Mouse (Mus musculus): Measurements from ENCODE around the gene Faap100. TPM values are rescaled to one million over a fixed set of nuclear protein-coding genes. Genes with fewer than 3 reads are reported as not detected.
"Not testable (repeated sequence)": the region's sequence is repeated elsewhere in the genome, so short reads cannot be mapped to it uniquely, and the experiment has no call there.

Gene Faap100
- total RNA-seq, 2 experiments from 2014 or later = 12.8 to 16.4 TPM

DNA sequence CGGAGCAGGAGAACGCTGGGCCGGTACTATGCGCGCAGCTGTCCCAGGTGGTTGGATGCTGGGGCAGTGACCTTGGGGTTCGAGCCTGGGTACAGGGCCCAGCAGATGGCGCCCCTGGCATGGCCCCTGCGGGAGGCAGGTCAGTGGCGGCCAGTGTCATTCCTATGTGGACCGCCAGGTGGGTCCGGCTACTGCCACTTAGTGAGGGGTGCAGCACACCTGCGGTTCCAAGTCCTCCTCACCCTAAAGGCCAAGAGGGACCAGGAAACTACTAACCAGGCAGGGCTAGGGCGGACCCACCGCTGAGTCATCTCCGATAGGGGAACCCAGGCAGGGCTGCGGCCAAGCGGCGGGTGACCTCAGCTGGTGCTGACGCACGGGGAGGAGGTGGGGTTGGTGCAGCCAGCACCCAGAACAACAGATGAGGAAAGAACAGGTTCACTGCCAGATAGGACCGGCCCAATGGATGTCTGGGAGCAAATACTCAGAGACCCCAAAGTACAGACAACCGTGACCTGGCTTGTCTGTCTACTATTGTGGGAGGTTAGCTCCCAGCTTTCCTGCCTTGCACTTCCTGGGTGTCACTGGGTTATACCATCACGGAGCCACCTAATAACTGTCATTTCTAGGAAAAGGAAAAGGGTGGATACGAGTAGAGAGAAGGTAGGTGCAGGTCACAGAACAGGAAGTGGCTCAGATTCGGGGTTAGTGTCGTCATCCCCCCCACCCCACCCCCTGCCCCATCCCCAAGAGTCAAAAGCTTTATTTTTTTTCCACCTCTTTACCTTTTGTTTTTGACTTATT, 24.9 kb downstream of the Faap100 start:
- DNase-seq (ENCODE audit: low spot score in 2 of 2) = peak; percentile 26 to 51
- intact Hi-C loops (cut with DNase I) = no loop called here

DNA sequence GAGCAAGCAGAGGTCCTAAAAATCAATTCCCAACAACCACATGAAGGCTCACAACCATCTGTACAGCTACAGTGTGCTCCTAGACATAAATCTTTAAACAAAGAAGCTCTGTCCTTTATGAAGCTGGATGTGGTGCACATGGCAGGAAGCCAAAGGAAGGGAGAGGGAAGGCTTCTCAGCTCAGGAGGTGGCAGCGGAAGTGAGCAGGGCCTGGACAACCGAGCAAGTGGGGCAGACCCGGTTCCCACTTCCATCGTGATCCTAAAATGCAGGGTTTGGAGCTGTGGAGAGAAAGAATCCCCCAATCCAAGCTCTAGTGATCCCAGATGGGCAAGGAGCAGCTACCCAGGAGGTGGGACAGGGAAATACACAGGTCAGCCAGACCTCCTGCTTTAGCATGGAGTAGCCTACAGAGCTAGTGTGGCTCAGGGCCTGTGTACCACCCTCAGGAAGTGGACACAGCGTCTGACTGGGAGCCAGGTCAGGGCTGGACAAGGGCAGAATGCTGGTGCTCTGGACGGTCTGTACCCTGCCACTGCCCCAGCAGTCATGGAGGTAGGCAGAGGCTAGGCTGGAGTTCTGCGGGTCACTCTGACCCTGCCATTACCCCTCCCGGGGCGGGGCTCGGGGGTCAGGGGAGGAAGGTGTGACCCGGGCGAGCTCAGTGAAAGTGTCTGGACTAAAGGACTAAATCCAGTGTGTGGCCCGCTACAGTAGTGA, 25.8 kb downstream of the Faap100 start:
- peak in 1 of 2 experiments; percentile 5 for DNase-seq (ENCODE audit: low spot score in 2 of 2)
- intact Hi-C loops (cut with DNase I) = no loop called here

DNA sequence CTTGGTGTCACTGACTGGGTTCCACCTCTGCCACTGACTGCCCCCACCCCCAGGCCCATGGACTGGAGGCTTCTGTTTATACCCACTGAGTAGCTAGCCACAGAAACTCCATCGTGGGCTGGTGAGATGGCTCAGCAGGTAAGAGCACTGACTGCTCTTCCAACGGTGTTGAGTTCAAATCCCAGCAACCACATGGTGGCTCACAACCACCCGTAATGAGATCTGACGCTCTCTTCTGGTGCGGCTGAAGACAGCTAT, 26.5 kb downstream of the Faap100 start:
- intact Hi-C loops (cut with DNase I) = not testable (repeated sequence)
- DNase-seq (ENCODE audit: low spot score in 2 of 2) = peak in 1 of 2 experiments; percentile 1

DNA sequence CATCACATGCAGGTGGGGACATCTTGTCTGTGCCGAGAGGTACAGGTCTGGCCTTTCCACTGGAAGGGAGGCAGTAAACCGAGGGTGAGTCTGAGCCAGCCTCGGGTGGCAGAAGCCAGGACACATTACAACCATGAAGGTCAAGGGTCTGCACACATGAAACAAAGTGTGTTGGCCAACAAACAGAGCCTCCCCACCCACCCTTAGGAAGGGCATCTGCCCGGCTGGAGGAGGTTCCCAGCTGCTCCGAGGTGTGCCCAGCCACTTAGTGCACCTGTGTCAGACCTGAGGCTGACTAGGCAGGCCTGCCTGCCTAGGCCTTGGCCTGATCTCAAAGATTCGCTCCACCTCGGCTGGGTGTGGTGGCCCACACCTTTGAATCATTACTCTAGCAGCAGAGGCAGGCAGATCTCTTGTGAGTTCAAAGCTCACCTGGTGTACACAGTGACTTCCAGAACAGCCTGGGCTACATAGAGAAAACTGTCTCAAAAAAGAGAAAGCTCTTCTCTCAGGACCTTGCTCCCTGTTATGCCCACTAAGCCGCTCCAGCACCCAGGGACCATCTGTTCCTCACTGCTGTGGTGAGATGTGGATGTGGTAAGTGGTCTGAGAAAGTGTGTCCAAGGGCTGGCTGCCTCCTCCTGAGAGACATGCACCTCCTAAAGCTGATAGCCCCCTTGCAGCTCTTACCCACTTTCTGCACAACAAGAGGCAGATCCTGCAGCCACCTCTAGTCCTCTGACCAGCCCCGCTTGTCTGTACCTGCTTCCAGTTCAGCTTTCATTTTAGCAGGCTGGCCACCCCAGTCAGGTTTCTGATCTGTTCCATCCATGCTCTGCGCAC, 27.1 kb downstream of the Faap100 start:
- intact Hi-C loops (cut with DNase I) = no loop called here
- peak in 1 of 2 experiments; percentile 3 for DNase-seq (ENCODE audit: low spot score in 2 of 2)

DNA sequence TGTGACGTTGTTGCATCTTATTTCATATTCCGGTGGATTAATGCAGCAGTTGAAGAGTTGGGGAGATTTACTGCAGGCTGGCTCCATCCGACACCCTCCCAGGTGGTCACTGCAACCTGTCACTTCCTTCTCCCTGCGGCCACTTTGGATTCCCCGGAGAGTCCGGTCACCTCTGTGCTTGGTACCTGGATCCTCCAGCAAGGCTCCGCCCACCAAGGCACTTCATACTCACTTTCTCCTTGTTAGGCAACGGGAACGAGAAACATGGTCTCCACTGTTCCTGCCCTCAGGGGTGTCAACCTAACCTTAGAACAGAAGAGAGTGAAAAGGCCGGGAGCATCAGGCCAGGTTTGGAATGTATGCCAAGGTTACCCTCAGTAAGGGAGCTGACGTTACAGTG, 27.9 kb downstream of the Faap100 start:
- intact Hi-C loops (cut with DNase I) = no loop called here
- peak in 1 of 2 experiments; percentile 7 for DNase-seq (ENCODE audit: low spot score in 2 of 2)

DNA sequence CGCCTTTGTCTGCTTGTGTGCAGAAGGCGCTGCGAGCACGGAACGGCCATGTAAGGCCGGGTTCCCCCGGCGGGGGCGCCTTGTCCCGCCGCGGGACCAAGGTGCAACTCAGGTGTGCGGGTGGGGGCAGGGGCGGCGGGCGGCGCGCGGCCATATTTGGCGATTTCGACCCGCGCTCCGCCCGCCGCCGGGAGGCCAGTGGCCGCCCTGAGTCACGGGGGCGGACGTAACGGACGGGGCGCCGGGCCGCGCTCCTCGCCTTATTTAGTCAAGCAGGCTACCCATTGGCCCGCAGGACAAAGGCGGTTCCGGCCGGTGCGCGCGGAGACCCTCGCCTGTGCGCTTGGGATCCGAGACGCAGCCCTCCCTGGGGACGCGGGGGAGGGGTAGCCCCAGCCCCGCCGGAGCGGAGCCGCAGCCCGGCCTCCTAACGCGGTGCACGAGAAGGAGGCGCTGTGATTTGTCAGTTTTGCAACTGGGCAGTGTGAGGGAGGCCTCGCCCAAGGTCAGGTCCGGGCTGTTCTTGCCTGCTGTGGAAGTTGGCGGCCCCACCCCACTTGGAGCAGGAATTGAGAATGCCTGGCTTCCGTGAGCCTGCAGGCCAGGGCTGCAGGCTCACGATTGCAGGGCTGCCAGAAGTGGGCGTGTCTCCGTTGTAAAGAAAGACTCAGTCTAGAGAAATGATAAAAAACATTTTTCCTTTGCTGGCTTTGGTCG, 28.4 kb downstream of the Faap100 start:
- intact Hi-C loops (cut with DNase I) = loop anchor here (5.0 kb wide), 2 partner anchors 38 to 118 kb away; partner anchors contain the start of gene Bahcc1
- DNase-seq (ENCODE audit: low spot score in 2 of 2) = peak; percentile 75 to 78

DNA sequence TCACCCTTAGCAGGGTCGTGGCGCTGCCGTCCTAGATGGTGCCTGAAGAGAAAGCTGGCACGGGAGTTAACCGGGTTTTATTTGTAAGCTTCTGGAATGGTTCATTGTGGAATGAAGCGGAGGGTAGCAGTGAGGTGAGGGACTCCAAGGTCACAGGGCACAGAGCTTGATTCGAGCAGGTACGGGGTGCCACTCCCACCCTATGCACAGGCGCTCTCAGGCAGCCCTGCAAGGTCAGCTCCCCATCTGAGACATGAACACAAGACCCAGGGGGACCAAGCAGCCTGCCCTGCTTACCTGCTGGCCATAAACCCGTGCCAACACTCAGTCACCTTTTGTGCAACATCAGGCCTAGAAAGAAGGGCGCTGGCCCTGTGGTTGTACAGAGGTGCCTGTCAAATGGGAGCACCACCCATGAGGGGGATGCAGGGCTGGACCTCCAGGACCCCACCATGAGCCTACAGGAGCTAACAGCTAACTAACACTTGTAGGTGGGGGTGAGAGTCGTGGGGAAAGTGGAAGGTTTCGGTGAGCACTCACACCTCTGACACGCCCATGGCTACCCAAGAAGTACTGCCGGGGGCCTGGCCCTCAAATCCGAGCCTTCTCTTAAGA, 29.1 kb downstream of the Faap100 start:
- peak in 1 of 2 experiments; percentile 35 for DNase-seq (ENCODE audit: low spot score in 2 of 2)

DNA sequence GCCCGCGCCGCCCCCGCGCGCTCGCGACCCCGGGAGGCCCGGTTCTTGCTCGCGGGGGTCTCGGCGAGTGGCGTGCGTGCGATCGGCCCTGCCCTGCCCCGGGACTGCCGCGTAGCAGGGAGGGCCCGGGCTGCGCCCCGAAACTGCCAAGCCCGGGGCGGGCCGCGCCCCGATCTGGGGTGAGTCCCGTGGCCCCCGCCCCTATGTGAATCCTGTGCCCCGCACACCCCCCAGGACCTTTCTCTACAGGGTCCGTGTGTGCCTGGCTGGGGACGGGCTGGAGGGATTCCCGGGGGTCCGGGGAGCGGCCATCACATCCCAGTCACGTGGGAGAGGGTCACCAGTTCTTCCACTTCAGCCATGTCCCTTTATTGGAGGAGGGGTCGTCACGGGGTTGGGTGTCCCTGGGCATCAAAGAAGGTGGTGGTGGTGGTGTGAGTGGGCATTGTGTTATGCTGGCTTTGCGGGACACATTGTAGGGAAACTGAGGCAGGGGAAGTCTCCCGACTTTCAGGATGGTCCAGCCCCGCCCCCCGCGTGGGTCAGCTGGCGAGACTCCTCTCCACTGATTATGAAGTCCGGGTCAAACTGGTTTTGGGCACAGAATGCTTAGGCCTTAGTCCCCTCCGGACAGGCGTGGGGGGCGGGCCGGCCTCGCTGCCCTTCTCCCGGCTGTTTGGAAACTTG, 29.7 kb downstream of the Faap100 start:
- intact Hi-C loops (cut with DNase I) = loop anchor here (5.0 kb wide), 2 partner anchors 37 to 117 kb away; partner anchors contain the start of gene Bahcc1
- peak; percentile 42 to 50 for DNase-seq (ENCODE audit: low spot score in 2 of 2)

More for the DNA sequence above, 29.1 kb downstream of the Faap100 start:
- intact Hi-C loops (cut with DNase I) = loop anchor here (5.0 kb wide), 2 partner anchors 37 to 117 kb away; partner anchors contain the start of gene Bahcc1

DNA sequence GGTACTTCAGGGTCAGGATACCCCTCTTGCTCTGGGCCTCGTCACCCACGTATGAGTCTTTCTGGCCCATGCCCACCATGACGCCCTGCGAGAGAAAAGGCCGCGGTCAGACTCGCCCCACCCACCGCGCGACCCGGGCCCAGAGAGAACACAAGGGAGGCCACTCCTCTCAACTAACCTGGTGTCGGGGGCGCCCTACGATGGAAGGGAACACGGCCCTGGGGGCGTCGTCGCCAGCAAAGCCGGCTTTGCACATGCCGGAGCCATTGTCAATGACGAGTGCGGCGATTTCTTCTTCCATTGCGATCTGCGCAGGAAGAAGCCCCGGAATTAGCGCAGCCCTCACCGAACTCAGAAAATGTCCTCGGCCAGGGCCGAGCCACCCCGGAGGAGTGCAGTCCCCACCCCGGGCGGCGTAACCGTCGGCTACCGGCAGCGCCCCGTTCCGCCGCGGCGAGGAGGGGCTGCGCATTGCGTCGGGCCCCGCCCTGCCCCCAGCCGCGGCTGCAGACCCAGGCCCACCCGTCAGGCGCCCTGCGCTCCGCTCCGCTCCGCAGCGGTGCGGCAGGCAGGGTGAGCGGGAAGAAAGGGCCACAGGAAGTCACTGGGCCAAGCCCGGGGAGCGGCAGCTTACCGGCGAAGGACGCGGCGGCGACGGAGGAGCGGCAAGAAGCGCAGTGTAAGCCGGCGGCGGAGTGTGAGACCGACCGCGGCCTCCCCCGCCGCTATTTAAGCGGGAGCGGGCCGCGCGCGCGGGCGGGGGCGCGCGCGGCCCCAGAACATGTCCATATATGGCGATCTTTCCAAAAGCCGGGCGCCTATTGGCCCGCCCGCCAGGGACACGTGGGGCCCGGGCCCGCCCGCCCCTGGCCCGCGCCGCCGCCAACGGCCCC, 30.5 kb downstream of the Faap100 start, which contains the start of gene Actg1:
Actg1 (minus strand) TSS at position 752 of the 893 bp plus-strand sequence.
- peak; percentile 83 to 87 for DNase-seq (ENCODE audit: low spot score in 2 of 2)
- intact Hi-C loops (cut with DNase I) = loop anchor here (5.0 kb wide), 2 partner anchors 36 to 116 kb away; partner anchors contain the start of gene Bahcc1

DNA sequence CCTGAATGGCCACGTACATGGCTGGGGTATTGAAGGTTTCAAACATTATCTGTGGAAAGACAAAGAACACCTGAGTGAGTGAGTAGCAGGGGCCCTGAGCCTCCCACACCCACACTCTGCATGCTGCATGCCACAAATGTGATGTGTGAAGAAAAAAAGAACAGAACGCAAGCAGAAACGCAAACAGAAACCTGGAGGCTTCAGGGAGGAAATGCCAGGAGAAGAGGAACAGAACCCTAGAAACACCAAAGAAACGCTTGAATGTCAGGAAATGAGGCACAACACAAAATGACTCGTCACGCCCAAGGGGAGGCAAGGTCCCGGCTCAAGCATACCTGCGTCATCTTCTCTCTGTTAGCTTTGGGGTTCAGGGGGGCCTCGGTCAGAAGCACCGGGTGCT, 31.3 kb downstream of the Faap100 start:
- intact Hi-C loops (cut with DNase I) = loop anchor here (5.0 kb wide), 2 partner anchors 35 to 115 kb away; partner anchors contain the start of gene Bahcc1
- DNase-seq (ENCODE audit: low spot score in 2 of 2) = no peak

DNA sequence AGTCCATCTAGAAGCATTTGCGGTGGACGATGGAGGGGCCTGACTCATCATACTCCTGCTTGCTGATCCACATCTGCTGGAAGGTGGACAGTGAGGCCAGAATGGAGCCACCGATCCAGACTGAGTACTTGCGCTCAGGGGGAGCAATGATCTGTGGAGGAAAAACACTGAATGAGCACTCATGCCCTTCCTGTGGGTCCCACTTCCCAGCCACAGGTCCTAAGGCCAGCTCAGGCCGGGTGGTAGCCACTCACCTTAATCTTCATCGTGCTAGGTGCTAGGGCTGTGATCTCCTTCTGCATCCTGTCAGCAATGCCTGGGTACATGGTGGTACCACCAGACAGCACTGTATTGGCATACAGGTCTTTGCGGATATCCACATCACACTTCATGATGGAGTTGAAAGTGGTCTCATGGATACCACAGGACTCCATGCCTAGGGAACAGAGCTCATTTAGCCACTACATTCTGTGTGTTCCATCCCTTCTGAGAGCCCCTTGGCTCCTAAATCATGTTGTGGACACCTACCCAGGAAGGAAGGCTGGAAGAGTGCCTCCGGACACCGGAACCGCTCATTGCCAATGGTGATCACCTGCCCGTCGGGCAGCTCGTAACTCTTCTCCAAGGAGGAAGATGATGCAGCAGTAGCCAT, 32.1 kb downstream of the Faap100 start:
- intact Hi-C loops (cut with DNase I) = loop anchor here (5.0 kb wide), 2 partner anchors 34 to 114 kb away; partner anchors contain the start of gene Bahcc1

DNA sequence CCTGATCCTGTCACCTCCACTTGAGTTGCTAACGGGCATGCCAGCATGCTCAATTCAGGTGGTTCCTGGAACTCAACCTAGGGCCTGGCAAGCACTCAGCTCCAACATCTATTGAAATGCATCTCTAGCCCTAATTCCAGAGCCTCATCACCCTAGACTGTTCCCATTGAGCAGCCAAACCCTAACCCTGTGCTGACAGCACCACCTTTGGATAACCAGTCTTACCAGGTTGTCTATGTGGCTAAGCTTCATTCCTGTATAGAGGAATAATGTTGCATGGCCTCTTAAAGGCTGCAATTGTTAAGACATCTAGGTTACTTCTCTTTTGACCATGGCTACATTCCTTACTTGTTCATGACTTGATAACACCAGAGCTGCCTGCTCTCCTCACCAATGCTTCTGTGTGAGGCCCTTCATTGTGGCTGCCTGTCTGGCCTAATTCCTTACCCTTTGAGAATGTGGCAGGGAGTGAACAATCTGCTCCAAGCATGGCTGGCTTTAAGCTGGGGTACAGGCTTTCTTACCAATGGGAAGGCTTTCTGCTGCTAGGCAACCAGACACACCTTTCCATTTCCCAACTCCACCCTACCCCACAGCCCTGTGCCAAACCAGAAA, 33.4 kb downstream of the Faap100 start:
- intact Hi-C loops (cut with DNase I) = loop anchor here (5.0 kb wide), 2 partner anchors 33 to 113 kb away; partner anchors contain the start of gene Bahcc1

More for the DNA sequence above, 32.1 kb downstream of the Faap100 start:
- not testable (repeated sequence) for DNase-seq (ENCODE audit: low spot score in 2 of 2)

DNA sequence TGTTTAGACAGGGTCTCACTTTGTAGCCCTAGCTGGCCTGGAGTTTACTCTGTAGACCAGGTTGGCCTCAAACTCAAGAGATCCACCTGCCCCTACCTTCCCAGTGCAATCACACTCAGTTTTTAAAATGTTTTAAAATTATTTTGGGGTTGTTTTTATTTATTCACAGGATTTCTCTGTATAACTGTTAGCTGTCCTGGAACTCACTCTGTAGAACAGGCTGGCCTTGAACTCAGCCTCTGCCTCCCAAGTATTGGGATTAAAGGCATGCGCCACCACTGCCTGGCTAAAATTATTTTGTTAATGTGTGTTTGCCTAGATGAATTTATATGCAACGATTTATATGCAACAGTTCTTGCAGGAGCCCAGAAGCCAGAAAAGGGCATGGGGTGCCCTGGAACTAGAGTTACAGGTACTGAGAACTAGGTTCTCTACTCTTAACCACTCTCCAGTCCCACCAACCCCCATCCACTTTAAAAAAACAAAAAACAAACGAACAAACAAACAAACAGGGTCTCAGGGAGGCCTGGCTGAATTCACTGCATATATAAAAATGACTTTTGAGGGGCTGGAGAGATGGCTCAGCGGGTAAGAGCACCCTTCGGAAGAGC, 34.1 kb downstream of the Faap100 start:
- DNase-seq (ENCODE audit: low spot score in 2 of 2) = no peak
- intact Hi-C loops (cut with DNase I) = no loop called here

More for the DNA sequence above, 33.4 kb downstream of the Faap100 start:
- DNase-seq (ENCODE audit: low spot score in 2 of 2) = peak in 1 of 2 experiments; percentile 8

DNA sequence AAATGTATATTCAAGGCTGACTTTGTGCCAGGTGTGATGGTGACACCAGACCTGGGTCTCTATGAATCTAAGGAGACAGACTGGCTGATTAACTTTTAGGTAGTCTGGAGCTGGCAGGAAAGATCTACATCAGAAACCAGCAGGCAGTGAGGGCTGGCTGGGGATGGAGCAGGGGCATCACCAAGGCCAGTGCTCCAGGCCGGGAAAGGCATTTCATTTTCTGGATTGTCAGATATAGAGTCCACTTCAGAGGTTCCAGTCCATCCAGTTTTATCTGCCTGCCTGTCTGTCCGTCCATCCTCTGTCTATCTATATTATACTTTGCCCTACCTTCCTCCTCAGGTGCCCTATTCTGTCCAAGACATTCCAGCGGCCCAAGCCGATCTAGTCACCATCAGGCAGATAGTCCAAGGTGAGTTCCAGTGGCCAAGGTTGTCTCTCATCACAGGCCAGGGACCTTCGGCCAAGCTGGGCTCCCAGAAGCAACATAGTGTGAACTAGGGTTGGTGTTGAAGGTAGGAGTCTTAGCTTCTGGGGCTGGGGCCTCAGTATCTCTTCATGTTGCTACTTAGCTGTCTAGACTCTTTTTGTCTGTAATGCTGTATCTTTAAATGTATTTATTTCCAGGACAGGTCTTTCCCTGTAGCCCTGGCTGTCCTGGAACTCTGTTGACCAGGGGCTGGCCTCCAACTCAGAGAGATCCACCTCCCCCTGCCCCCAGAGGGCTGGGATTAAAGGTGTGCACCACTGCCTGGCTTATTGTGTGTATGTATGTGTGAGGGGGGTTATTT, 34.9 kb downstream of the Faap100 start:
- intact Hi-C loops (cut with DNase I) = no loop called here
- no peak for DNase-seq (ENCODE audit: low spot score in 2 of 2)

DNA sequence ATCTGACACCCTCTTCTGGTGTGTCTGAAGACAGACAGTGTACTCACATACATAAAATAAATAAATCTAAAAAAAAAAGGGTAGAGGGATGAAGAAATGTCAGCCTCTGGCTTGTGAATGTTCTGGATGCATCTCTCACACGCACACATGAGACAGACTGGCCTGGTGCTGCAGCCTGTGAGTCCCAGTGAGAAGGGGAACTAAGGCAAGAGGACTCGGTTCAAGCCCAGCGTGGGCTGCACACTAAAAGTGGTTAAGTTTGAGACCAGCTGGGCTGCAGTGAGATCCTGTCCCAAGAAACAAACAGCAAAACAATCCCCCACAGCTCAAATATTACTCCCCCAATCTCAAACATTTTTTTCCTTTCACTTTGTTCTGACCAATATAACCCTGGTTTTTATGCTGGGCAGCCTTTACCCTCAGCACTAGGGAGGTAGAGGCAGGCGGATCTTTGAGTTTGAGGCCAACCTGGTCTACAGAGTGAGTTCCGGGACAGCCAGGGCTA, 35.9 kb downstream of the Faap100 start:
- no peak for DNase-seq (ENCODE audit: low spot score in 2 of 2)
- intact Hi-C loops (cut with DNase I) = no loop called here

Measured in left cerebral cortex, postnatal 36 days (tissue).